Mouse (Mus musculus) heart, postnatal 0 days (tissue): Measurements from ENCODE around the gene Ttc6.

Experiments
- CTCF ChIP-seq: IDR thresholded peaks from 2 replicates; pipeline ENCODE4 v1.5.1; 2016; ENCODE audit warnings: antibody characterized with exemption, control low read depth, low read depth
- EP300 ChIP-seq: IDR thresholded peaks from 2 replicates; pipeline ENCODE4 v1.6.1; 2016; ENCODE audit warnings: antibody characterized with exemption, low read depth

GRCm38 (mm10) chr12:57514552-57514951 is 49.4 kb upstream of the Ttc6 start:
- TF ChIP-seq CTCF (no peak), EP300 (no peak)
